Mouse (Mus musculus) E14TG2a.4 (cell line): Measurements from ENCODE around the gene Nptxr.
A peak's percentile ranks its signal among the peaks of the same experiment; 100 is the strongest.

ENCODE experiments used
- H3K27me3 ChIP-seq: 2 replicates; pipeline ENCODE4 v1.6.1; 2014; ENCODE audit warnings: low read length, control low read depth; ENCODE audit not compliant: insufficient read depth
- H3K36me3 ChIP-seq: 2 replicates; pipeline ENCODE4 v1.6.1; 2014; ENCODE audit warnings: low read length, control low read depth; ENCODE audit not compliant: insufficient read depth
- H3K4me1 ChIP-seq: replicated peaks from 2 replicates; pipeline ENCODE4 v1.6.1; 2014; ENCODE audit warnings: low read depth, low read length, control low read depth
- H3K4me3 ChIP-seq: replicated peaks from 2 replicates; pipeline ENCODE4 v1.5.1; 2014; ENCODE audit warnings: mild to moderate bottlenecking, low read length
- H3K9me3 ChIP-seq: 2 replicates; pipeline ENCODE4 v1.6.1; 2014; ENCODE audit warnings: low read length, control low read depth
- CTCF ChIP-seq: conservative IDR thresholded peaks from 2 replicates; pipeline ENCODE4 v1.5.1; 2014; ENCODE audit warnings: low read length
- NANOG ChIP-seq: IDR thresholded peaks from 2 replicates; pipeline ENCODE4 v1.6.1; 2014; ENCODE audit warnings: borderline replicate concordance, low read length, mixed read lengths
- POU5F1 ChIP-seq: IDR thresholded peaks from 2 replicates; pipeline ENCODE4 v1.6.1; 2014; ENCODE audit warnings: low read length, borderline replicate concordance

Gene Nptxr

DNA sequence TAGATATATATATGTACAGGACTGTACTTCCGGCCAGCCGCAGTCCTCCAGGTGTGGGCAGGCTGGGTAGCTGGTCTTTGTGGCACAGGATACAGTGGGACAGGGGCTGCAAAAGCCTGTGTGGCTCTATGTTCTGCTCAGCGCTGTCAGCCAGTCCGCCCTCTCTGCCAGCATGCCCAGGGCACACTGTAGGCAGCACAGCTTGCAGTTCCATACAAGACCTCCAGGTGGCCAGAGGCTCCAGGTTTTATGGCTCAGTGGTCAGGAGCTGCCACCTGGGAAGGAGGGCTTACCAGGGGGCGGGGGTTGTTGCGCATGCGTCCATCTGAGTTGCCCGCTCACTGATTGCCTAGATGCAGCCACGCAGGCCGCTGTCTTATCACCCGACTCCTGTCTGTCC lies 56.6 kb downstream of the Nptxr start:
- Histone ChIP-seq H3K27me3 (no peaks in the 10 kb centered on the region), H3K4me3 (peak overlapping the region; percentile 70), H3K36me3 (no peaks in the 10 kb centered on the region), H3K4me1 (peaks cover 73% of the 10 kb centered on the region), H3K9me3 (no peaks in the 10 kb centered on the region)
- TF ChIP-seq CTCF (peak; percentile 95), POU5F1 (no peak)

DNA sequence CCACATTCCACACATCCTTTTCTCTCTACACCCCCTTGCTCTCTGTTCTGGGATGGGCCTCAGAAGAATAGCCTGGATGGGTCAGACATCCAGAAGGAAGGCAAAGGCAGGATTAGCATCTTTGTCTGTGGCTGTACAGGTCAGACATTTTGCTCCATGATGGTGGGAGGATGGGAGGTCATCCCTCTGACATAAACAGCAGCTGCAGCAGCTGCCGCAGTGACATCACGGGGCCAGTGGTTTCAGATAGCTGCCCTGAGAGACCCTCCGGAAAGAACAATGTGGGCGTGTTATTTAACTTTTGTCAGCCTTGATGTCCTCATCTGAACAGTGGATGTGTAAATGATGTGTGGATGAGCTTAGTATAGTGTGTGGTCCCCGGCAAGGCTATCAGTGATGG lies 58.7 kb downstream of the Nptxr start:
- peaks cover 5% of the 10 kb centered on the region; the same call in 1 of the 2 replicates for H3K27me3 ChIP-seq
- H3K36me3 ChIP-seq: no peaks in the 10 kb centered on the region
- H3K4me3 ChIP-seq: 0 out of 2 replicates have a peak overlapping the region, but pooled peaks have one; percentile 48
- TF ChIP-seq NANOG (no peak), POU5F1 (no peak), CTCF (no peak)
- H3K4me1 ChIP-seq: peaks cover 70% of the 10 kb centered on the region
- H3K9me3 ChIP-seq: no peaks in the 10 kb centered on the region

DNA sequence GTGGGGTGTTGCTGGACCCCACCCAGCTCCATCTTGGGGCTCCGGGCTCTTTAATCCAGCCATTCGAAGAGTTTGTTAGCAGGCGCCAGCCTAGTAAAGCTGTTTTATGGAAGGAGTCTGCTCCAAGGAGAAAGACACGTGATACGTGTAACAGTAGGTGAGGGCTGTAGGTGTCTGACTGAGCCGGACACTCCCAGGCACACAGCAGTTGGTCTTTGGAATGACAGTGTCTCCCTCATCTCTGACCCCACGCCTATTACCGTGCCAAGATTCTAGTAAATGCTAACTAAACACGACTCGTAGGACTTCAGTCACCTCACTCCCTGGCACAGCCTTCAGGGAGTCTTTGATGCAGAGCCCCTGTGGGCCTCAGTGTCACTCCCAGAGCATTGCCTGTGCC lies 59.3 kb downstream of the Nptxr start:
- TF ChIP-seq NANOG (no peak), POU5F1 (no peak), CTCF (no peak)
- peaks cover 69% of the 10 kb centered on the region for H3K4me1 ChIP-seq
- H3K27me3 ChIP-seq: peaks cover 5% of the 10 kb centered on the region; the same call in 1 of the 2 replicates
- H3K9me3 ChIP-seq: no peaks in the 10 kb centered on the region
- no peaks in the 10 kb centered on the region for H3K36me3 ChIP-seq
- H3K4me3 ChIP-seq: peak overlapping the region; percentile 48; the same call in 1 of the 2 replicates

DNA sequence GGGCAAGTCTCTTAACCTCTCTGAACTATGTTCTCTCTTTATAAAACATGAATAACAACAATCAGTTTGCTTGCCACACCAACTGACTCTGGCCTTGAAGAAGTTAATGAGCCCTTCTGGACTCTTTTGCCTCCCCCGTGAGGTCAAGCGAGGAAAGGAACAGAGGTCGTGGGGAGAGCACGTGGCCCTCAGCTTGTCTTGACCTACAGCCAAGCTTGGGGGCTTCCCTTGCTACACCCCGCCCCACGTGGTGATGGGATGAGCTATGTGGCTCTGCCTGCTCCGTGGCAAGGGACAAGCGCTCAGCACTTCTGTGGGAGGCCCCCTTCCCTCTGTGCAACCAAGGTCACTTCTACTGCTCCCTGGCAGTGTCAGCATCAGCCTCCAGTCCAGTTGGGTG lies 59.8 kb downstream of the Nptxr start:
- peak overlapping the region; percentile 48; the same call in 1 of the 2 replicates for H3K4me3 ChIP-seq
- peaks cover 65% of the 10 kb centered on the region for H3K4me1 ChIP-seq
- peaks cover 5% of the 10 kb centered on the region; the same call in 1 of the 2 replicates for H3K27me3 ChIP-seq
- no peak for TF ChIP-seq POU5F1
- peak; percentile 8; the same call in 1 of the 2 replicates for TF ChIP-seq NANOG
- H3K9me3 ChIP-seq: no peaks in the 10 kb centered on the region
- peaks cover 1% of the 10 kb centered on the region; the same call in 1 of the 2 replicates for H3K36me3 ChIP-seq

DNA sequence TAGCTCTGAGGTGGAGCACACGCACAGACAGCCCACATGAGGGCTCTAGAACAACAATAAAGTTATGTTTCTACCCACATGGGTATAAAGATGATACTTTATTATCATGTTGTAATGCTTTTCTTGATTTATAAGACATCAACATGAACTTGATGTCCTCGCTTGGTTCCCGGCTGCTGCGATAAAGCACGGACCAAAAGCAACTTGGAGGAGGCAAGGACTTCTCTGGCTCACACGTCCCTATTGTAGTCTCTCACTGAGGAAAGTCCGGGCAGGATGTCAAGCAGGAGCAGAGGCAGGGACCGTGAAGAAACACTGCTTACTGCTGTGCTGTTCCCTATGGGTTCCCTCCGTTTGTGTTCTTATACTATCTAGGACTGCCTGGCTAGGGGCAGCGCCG lies 60.6 kb downstream of the Nptxr start:
- H3K4me1 ChIP-seq: peaks cover 66% of the 10 kb centered on the region
- TF ChIP-seq NANOG (no peak), POU5F1 (no peak), CTCF (no peak)
- H3K36me3 ChIP-seq: peaks cover 9% of the 10 kb centered on the region
- H3K9me3 ChIP-seq: no peaks in the 10 kb centered on the region
- H3K4me3 ChIP-seq: no peak overlapping the region
- H3K27me3 ChIP-seq: peaks cover 5% of the 10 kb centered on the region; the same call in 1 of the 2 replicates

DNA sequence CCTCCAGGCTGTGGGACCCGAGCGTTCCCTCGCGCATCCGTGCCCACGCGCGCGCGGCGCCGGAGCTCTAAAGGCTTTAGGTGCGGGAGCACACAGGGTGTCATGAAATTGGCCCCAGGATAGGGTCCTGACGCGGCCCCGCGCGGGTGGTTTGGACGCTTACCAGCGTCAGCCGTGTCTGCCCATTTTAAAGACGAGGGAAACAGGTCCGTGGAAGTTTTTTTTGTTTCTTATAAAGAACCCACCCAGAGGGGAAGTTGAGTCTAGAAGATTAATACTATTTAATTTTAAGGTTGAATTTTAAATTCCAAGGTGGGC lies 61.9 kb downstream of the Nptxr start:
- H3K27me3 ChIP-seq: peaks cover 5% of the 10 kb centered on the region; the same call in 1 of the 2 replicates
- peaks cover 21% of the 10 kb centered on the region for H3K36me3 ChIP-seq
- TF ChIP-seq CTCF (no peak), NANOG (no peak), POU5F1 (no peak)
- peaks cover 63% of the 10 kb centered on the region for H3K4me1 ChIP-seq
- H3K4me3 ChIP-seq: peak overlapping the region; percentile 93
- no peaks in the 10 kb centered on the region for H3K9me3 ChIP-seq

DNA sequence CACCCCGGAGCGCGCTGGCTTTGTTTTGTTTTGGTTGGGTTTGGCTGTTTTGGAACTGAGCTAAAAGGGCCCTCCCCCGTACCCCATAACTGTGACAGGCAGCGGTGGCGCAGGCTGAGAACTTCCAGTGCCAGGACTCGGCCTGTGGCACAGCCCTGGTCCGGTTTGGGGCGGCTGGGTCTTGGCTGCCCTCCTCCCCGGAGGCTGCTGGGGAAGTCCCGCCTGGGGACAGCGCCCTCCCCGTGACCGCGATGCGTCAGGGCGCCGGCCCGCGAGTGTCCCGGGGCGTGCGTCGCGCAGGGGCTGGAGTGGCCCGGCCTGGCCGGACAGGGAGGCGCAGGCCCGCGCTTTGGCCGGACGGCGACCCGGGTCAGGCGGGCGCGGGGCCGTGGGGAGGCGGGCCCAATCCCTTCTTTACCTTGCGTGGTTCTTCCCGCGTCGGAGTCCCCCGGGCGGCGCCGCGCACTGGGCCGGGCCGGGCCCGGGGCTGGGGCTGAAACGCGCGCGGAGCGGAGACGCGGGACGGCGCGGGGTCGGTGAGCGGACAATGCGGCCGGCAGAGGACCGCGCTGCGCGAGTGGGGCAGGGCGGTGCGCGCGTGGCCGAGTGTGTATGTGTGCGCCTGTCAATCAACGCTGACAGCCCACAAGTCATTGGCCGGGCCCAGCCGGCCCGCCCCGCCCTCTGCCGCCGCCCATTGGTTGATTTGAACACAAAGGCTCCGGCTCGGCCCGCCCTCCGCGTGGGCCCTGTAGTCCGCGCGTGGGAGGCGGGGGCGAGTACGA lies 62.5 kb downstream of the Nptxr start, which contains the start of gene Sun2:
TSS of gene Sun2 (minus strand) at position 616 of the 785 bp plus-strand sequence.
- H3K4me1 ChIP-seq: peaks cover 58% of the 10 kb centered on the region
- peaks cover 26% of the 10 kb centered on the region for H3K36me3 ChIP-seq
- no peak for TF ChIP-seq CTCF
- TF ChIP-seq NANOG: no peak
- no peak for TF ChIP-seq POU5F1
- H3K27me3 ChIP-seq: peaks cover 5% of the 10 kb centered on the region; the same call in 1 of the 2 replicates
- H3K4me3 ChIP-seq: peak within 1 kb of the TSS; percentile 93
- H3K9me3 ChIP-seq: no peaks in the 10 kb centered on the region

DNA sequence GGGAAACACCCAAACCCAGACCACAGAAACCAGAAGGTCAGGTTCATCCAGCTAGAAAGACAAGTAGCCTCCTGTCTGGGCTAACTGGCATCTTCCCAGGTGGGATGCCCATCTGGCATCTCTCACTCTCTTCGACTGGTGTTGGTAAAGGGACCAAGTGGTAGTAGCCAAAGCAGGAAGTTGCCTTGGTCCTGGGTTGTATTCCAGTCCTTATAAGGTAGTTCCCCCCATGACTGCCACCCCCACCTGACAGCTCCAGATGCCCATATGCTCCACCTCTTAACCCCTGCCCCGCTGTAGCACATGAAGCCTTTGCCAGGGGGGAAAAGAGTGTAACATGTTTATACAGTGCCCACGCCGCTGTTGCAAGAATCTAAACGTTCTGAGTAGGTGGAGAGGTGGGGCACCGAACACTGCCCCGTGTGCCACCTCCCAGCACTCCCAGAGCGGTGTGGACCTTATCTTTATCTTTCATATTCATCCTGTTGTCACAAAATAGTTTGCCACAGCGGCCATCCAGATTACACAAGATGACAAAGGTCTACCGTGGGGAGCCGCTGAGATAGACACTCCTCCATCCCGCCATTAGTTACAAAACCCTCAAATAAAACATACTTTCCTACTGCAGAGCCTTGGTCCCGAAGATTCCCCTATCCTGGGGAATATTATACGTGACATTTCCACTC lies 63.2 kb downstream of the Nptxr start:
- no peak for TF ChIP-seq CTCF

More for the DNA sequence above, 63.2 kb downstream of the Nptxr start:
- H3K4me3 ChIP-seq: peak overlapping the region; percentile 93
- peaks cover 55% of the 10 kb centered on the region for H3K4me1 ChIP-seq
- peaks cover 34% of the 10 kb centered on the region for H3K36me3 ChIP-seq
- no peaks in the 10 kb centered on the region for H3K9me3 ChIP-seq
- peaks cover 5% of the 10 kb centered on the region; the same call in 1 of the 2 replicates for H3K27me3 ChIP-seq
